Mouse (Mus musculus) CD4-positive, CD25-positive, alpha-beta regulatory T cell, adult 4 months (primary cell): ENCODE data around the gene Naa15. TPM values are rescaled to one million over a fixed set of nuclear protein-coding genes. Genes with fewer than 3 reads are reported as not detected.

ENCODE experiments used
- ATAC-seq: one replicate; pipeline ENCODE4 v1.8.0; 2017
- polyA plus RNA-seq, 2 experiments: library from polyadenylated mRNA; unstranded; fragments of 100-300 nt; shearing (Covaris generic); gene quantifications; one replicate each; pipeline ENCODE4 v1.2.1; 2017

The Naa15 gene
- polyA plus RNA-seq, 2 experiments from 2014 or later = 18.4 to 30.4 TPM

DNA sequence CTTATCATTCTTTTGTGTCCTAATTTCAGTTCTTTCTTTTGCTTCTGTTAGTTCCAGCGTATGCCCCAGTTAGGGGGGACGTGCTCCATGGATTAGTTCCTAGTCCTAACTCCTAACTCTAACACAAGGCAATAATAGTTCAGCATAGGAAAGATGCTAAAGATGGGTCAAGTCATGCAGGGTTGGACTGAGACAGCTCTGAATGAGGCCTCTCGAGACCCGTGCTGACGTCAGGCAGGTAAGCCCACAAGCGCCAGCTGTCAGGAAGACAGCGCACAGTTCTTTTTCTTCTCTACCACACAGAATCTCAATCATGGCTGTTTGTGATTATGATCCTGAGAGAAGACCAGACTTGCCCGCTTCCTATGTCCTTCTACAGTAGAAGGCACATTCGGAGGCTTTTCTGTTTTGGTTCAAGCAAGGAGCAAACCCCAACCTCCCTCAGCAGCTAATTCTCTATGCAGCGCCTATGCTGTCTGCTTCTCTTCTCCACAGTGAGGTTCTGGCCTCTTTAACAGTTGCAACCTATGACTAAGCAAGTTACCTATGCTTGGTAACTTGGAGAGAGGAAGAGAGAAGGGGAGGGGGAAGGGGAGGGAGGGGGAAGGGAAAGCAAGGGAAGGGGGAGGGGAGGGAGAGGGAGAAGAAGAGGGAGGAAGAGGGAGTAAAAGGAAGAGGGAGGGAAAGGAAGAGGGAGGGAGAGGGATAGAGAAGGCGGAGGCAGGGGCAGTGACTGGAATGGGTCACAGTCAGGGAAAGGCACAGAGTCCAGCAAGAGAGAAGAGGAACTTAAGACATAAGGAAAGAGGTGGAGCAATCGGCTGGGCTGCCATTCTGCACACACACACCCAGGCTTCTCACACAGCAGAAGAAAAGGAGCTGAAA is 103.2 kb downstream of the Naa15 start:
- ATAC-seq = no peak

DNA sequence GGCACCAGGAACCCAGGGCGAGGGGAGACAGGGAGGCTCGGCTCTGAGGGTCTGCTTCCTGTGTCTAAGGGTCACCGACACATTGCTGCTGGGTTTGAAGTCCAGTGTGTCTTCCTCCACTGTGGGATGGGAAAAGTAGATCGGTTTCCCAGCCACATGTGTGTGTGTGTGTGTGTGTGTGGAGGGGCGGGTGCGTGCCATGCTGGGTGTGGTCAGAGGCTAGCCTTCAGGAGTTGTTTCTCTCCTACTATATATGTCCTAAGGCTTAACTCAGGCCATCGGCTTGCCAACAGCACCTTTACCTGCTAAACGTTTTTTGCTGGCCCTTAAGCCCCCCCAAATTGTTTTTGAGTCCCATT is 103.8 kb downstream of the Naa15 start:
- no peak for ATAC-seq

DNA sequence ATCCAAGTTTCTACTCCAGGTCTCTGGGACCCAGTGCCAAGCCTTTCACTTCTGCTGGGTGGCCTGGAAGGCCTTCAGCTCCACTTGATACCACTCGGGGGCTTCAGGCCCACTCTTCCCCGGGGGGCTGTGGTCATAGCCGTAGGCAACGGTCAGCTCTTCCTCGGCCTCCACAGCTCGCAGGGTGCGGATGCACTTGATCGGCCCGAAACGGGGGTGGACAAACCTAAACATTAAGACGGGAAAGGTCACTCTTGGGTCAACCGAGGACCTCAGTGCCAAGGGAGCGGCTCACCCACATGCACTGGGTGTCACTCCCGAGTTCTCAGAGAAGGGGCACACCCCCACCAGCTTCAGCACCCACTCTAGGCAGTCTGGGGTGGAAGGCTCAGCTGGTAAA is 106.3 kb downstream of the Naa15 start:
- no peak for ATAC-seq

DNA sequence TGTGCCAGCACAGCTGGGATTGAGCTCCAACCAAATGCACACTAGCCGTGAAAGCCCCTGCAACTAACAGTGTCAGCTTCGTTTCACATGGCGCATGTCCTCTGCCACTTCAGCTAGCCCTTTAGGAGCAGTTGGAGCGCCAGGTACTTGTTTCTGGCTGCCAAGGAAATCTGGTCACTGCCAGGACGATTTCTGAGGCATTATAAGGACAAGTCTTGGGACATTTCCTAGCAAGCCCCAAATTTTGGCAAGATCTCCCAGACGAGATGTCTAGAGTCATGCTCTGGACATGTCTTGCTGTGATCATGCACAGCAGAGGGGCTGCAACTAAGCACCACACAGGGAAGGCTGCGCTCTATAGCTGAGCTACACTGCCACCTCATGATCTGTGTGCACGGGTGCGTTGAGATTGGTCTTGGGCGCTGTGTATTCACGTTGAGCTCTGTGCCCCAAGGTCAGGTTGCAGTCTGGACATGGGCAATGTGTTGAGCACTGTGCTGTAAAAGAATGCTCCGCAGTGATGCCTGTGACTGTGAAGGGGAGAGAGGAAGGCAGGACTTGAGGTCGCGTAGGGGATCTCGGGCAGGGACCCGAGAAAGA is 110.3 kb downstream of the Naa15 start:
- no peak for ATAC-seq

Other genes with a start within 250 kb of the Naa15 start
- 1 to 10 TPM; 3.3 to 4.4 TPM for gene Noct, start 190.7 kb upstream of the Naa15 start, polyA plus RNA-seq
- 10 to 100 TPM; 55.9 to 66.9 TPM for gene Elf2, start 74.5 kb upstream of the Naa15 start, polyA plus RNA-seq
- 1 to 10 TPM; 1.7 to 2.4 TPM for gene Mgarp, start 18.4 kb upstream of the Naa15 start, polyA plus RNA-seq
- 100 to 1,000 TPM; 177 to 260 TPM for gene Ndufc1, start 6.2 kb upstream of the Naa15 start, polyA plus RNA-seq
- 10 to 100 TPM; 20.8 to 21.9 TPM for gene Rab33b, start 68.8 kb downstream of the Naa15 start, polyA plus RNA-seq
- gene Setd7, start 145.7 kb downstream of the Naa15 start, polyA plus RNA-seq = 10 to 100 TPM in 1 of 2 experiments, 1 to 10 TPM in 1; 9.6 to 10.3 TPM
- 100 to 1,000 TPM; 175 to 223 TPM for gene Mgst2, start 245.2 kb downstream of the Naa15 start, polyA plus RNA-seq